Mouse (Mus musculus): ENCODE data around the gene Ptprd.

DNA sequence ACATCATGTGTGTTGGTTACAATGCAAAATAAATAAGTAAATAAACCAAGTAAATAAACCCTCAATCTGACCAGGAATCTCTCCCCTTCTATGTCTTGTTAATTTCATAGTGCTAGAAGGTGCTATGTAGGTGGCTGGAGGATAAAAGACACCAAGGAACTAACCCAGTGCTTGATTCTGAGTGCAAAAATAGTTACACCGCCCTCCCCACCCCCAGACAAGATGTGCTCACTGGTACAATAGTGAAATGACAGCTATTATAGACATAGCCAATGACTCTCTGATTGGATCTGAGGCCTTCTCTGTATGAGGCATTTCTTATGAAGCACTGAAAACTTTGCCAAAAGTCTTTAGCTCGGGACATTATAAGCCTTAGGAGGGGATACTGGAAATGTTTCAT is 1857.6 kb downstream of the Ptprd start:
- TF ChIP-seq CTCF (IDR thresholded peaks at IDR 0.05; ENCODE audit: control insufficient read depth, insufficient read depth, low read length), result no peak
- no peak for TF ChIP-seq POLR2A (IDR thresholded peaks at IDR 0.05; ENCODE audit: borderline replicate concordance, control insufficient read depth, low read depth, low read length)
